Mouse (Mus musculus): ENCODE data around the gene Mycbp2.

Mycbp2 gene

GRCm38 (mm10) chr14:103346729-103347505, at the start of gene Mycbp2:
TSS of gene Mycbp2 (minus strand) at chr14:103346814.
- peak; percentile 99 for DNase-seq

GRCm38 (mm10) chr14:103392391-103392790, 45.8 kb upstream of the Mycbp2 start:
- DNase-seq, result no peak

GRCm38 (mm10) chr14:103387431-103387830, 40.8 kb upstream of the Mycbp2 start:
- DNase-seq, result no peak

GRCm38 (mm10) chr14:103386871-103387270, 40.3 kb upstream of the Mycbp2 start:
- DNase-seq, result no peak

- no peak for DNase-seq
Observed at GRCm38 (mm10) chr14:103385084-103385610, 38.5 kb upstream of the Mycbp2 start.

GRCm38 (mm10) chr14:103378703-103379102, 32.1 kb upstream of the Mycbp2 start:
- no peak for DNase-seq

- no peak for DNase-seq
Observed at GRCm38 (mm10) chr14:103376765-103377164, 30.2 kb upstream of the Mycbp2 start.

- DNase-seq, result no peak
Observed at GRCm38 (mm10) chr14:103375523-103375922, 28.9 kb upstream of the Mycbp2 start.

GRCm38 (mm10) chr14:103363199-103363598, 16.6 kb upstream of the Mycbp2 start:
- no peak for DNase-seq

GRCm38 (mm10) chr14:103356066-103356465, 9.5 kb upstream of the Mycbp2 start:
- DNase-seq, result no peak

- DNase-seq, result no peak
Observed at GRCm38 (mm10) chr14:103354396-103355352, 8.1 kb upstream of the Mycbp2 start.

GRCm38 (mm10) chr14:103345858-103346728, 521 bp downstream of the Mycbp2 start:
- peak; percentile 19 for DNase-seq

- DNase-seq, result no peak
Observed at GRCm38 (mm10) chr14:103345486-103345857, 1.1 kb downstream of the Mycbp2 start.

- DNase-seq, result no peak
Observed at GRCm38 (mm10) chr14:103345011-103345410, 1.6 kb downstream of the Mycbp2 start.

- DNase-seq, result no peak
Observed at GRCm38 (mm10) chr14:103343791-103344190, 2.8 kb downstream of the Mycbp2 start.

GRCm38 (mm10) chr14:103341385-103342294, 5.0 kb downstream of the Mycbp2 start:
- no peak for DNase-seq

GRCm38 (mm10) chr14:103312926-103313325, 33.7 kb downstream of the Mycbp2 start:
- DNase-seq, result no peak

- no peak for DNase-seq
Observed at GRCm38 (mm10) chr14:103296227-103296626, 50.4 kb downstream of the Mycbp2 start.

- no peak for DNase-seq
Observed at GRCm38 (mm10) chr14:103286650-103287049, 60.0 kb downstream of the Mycbp2 start.

GRCm38 (mm10) chr14:103276667-103277066, 69.9 kb downstream of the Mycbp2 start:
- DNase-seq, result no peak

- DNase-seq, result no peak
Observed at GRCm38 (mm10) chr14:103260437-103260836, 86.2 kb downstream of the Mycbp2 start.

All from kidney, adult 11 months (tissue).